Mouse (Mus musculus): ENCODE results near the gene Cdh13. TPM values are rescaled to one million over a fixed set of nuclear protein-coding genes. Genes with fewer than 3 reads are reported as not detected.
"Not testable (repeated sequence)": the region's sequence is repeated elsewhere in the genome, so short reads cannot be mapped to it uniquely, and the experiment has no call there.

Gene Cdh13
- polyA plus RNA-seq, 1 experiment from 2014 or later: 15.7 TPM

DNA sequence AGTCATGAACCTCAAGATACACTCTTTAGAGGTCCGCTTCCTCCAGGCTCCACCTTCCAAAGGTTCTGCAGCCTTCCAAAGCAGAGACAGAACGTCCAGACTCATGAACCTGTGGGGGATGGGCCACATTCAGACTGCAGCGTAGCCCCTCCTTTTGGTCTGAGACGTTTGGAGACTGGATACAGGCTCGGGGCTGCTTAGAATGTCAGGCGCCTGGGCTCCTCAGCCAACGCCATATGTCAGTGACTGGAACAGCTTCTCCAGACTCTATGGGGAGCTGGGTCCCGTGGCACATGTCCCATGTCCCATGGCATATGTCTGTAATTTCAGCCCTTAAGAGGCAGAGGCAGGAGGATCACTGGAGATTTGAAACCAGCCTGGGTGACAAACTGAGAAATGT, 989.4 kb downstream of the Cdh13 start:
- no peak overlapping the region for H3K4me3 ChIP-seq
- H3K9ac ChIP-seq: no peak overlapping the region
- H3K27me3 ChIP-seq: no peaks in the 10 kb centered on the region
- no peaks in the 10 kb centered on the region for H3K36me3 ChIP-seq
- ATAC-seq (ENCODE audit: low FRiP score, low read depth): no peak
- no peak overlapping the region for H3K27ac ChIP-seq
- 66% methylated on average over 8 of the region's 8 CpGs for WGBS
- H3K4me2 ChIP-seq (replicated peaks): no peak overlapping the region
- H3K4me1 ChIP-seq: no peaks in the 10 kb centered on the region
- H3K9me3 ChIP-seq: no peaks in the 10 kb centered on the region

DNA sequence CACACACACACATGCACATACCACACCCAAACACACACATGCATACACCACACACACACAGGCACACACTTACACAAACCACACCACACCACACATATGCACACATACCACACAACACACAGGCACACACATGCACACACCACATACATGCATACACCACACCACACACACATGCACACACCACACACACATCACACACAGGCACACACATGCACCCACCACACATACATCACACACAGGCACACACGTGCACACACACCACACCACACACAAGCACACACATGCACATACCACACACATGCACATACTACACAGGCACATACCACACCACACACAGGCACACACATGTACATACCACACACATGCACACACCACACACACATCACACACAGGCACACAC, 991.9 kb downstream of the Cdh13 start:
- Histone ChIP-seq H3K4me2 (replicated peaks) (no peak overlapping the region), H3K36me3 (no peaks in the 10 kb centered on the region), H3K4me3 (no peak overlapping the region), H3K9me3 (no peaks in the 10 kb centered on the region), H3K4me1 (no peaks in the 10 kb centered on the region), H3K27ac (no peak overlapping the region), H3K27me3 (no peaks in the 10 kb centered on the region), H3K9ac (no peak overlapping the region)
- no peak for ATAC-seq (ENCODE audit: low FRiP score, low read depth)
- 79% methylated on average over 1 of the region's 1 CpGs for WGBS

DNA sequence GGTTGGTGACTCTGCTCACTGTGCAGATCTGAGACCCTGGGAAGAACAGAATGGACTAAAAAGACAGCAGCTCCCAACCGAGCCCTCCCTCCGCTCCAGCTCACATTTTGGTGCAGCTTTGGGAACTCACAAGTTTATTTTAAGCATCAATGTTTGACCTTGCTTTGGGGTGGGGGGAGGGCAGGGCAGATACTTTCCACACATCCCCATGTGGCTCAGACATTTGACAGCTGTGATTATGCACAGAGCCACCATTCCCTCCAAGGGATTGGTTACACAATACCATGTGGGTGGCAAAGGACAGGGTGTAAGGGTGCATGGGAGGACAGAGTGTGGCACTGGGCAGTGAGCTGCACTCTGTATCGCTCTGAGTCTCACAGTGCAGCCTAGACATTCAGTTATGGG, 993.5 kb downstream of the Cdh13 start:
- no peaks in the 10 kb centered on the region for H3K27me3 ChIP-seq
- ATAC-seq (ENCODE audit: low FRiP score, low read depth): no peak
- H3K9me3 ChIP-seq: 0 out of 2 replicates have a peak, but pooled peaks cover 4% of the 10 kb centered on the region
- no peak overlapping the region for H3K4me2 ChIP-seq (replicated peaks)
- no peak overlapping the region for H3K9ac ChIP-seq
- H3K27ac ChIP-seq: no peak overlapping the region
- WGBS: 75% methylated on average over 3 of the region's 3 CpGs
- H3K4me1 ChIP-seq: no peaks in the 10 kb centered on the region
- no peaks in the 10 kb centered on the region for H3K36me3 ChIP-seq
- no peak overlapping the region for H3K4me3 ChIP-seq

DNA sequence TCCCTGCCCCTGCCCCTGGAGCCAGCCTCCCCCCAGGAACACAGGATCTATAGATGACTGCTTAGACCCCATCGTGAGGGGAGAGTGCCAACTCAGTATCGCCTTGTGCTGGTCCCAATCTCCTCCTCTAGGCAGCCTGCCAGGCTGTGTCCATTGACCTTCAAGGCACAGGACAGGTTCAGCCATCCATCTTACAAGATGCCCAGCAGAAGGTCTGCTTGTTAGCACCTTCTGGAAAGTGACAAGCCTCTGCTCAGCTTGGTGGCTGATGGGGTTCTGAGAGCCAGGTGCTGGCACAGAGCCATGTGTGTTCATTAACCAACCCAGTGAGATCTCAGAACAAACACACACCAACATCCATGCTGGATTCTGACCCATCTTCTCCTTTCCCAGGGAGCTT, 998.2 kb downstream of the Cdh13 start:
- no peak for ATAC-seq (ENCODE audit: low FRiP score, low read depth)
- H3K4me2 ChIP-seq (replicated peaks): no peak overlapping the region
- H3K9me3 ChIP-seq: 0 out of 2 replicates have a peak, but pooled peaks cover 4% of the 10 kb centered on the region
- no peak overlapping the region for H3K9ac ChIP-seq
- H3K36me3 ChIP-seq: no peaks in the 10 kb centered on the region
- H3K4me3 ChIP-seq: no peak overlapping the region
- H3K27me3 ChIP-seq: no peaks in the 10 kb centered on the region
- no peaks in the 10 kb centered on the region for H3K4me1 ChIP-seq
- H3K27ac ChIP-seq: no peak overlapping the region
- 79% methylated on average over 2 of the region's 2 CpGs for WGBS

DNA sequence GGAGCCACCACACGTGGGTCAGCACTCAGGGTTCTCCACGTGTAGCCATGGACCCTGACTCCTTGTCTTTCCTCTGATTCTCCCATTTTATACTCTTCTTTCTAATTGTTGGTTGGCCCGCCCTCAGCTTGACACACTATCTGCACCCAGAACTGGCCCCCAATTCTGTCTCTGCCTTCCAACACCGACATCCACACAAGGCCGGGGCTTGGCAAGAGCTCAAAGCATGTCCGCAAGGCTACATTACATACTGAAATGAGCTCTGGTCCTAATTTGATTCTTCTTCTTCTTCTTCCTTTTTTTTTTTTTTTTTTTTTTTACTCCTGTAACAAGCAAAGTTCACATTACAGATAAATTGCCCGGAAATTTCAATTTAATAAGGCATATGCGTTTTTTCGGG, 1001.0 kb downstream of the Cdh13 start:
- WGBS: 84% methylated on average over 9 of the region's 9 CpGs
- Histone ChIP-seq H3K9me3 (0 out of 2 replicates have a peak, but pooled peaks cover 4% of the 10 kb centered on the region), H3K27ac (no peak overlapping the region), H3K9ac (no peak overlapping the region), H3K4me2 (replicated peaks) (no peak overlapping the region), H3K4me1 (no peaks in the 10 kb centered on the region), H3K27me3 (no peaks in the 10 kb centered on the region), H3K4me3 (no peak overlapping the region), H3K36me3 (no peaks in the 10 kb centered on the region)
- no peak for ATAC-seq (ENCODE audit: low FRiP score, low read depth)

DNA sequence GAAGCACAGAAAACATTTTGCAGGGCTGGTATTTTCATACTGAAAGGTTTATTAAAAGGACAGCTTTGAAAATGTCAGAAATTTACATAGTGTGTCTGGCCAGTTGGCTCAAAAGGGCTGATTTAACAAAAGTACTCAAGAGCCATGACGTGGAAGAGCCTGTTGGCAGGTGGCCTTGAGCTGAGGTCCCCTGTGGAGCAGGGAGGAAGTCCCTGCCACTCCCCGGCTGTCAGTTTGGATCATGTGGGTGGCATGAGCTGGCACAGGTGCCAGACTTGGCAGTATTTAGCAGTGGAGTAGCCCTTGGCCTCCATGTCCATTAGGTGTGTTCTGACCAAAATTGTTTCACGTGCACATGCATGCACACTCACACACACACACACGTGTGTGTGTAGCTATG, 1001.4 kb downstream of the Cdh13 start:
- H3K36me3 ChIP-seq: no peaks in the 10 kb centered on the region
- no peak overlapping the region for H3K9ac ChIP-seq
- 77% methylated on average over 4 of the region's 4 CpGs for WGBS
- no peak overlapping the region for H3K27ac ChIP-seq
- H3K9me3 ChIP-seq: 0 out of 2 replicates have a peak, but pooled peaks cover 4% of the 10 kb centered on the region
- no peak overlapping the region for H3K4me2 ChIP-seq (replicated peaks)
- ATAC-seq (ENCODE audit: low FRiP score, low read depth): no peak
- H3K4me1 ChIP-seq: no peaks in the 10 kb centered on the region
- no peak overlapping the region for H3K4me3 ChIP-seq
- H3K27me3 ChIP-seq: no peaks in the 10 kb centered on the region

DNA sequence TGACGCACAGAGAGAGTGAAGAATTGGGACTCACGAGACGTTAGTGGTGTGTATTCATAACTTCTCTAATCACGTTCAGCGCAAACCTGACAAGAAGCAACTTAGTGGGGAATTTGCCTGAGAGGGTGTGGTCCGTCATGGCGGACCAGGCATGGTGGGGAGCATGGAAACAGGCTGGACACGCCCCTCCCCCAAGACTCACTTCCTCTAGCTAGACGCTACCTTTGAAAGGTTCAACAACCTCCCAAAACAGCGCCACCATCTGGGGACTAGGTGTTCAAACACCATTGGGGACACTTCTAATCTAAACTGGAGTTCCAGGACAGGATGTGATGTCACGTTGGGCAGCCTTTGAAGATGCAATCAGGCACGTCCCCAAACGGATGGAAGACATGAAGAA, 1011.9 kb downstream of the Cdh13 start:
- no peak overlapping the region for H3K4me2 ChIP-seq (replicated peaks)
- no peaks in the 10 kb centered on the region for H3K27me3 ChIP-seq
- WGBS: 81% methylated on average over 13 of the region's 13 CpGs
- H3K9ac ChIP-seq: no peak overlapping the region
- ATAC-seq (ENCODE audit: low FRiP score, low read depth): no peak
- H3K9me3 ChIP-seq: peaks cover 7% of the 10 kb centered on the region; the same call in 1 of the 2 replicates
- H3K4me1 ChIP-seq: no peaks in the 10 kb centered on the region
- H3K27ac ChIP-seq: no peak overlapping the region
- H3K4me3 ChIP-seq: no peak overlapping the region
- H3K36me3 ChIP-seq: no peaks in the 10 kb centered on the region

DNA sequence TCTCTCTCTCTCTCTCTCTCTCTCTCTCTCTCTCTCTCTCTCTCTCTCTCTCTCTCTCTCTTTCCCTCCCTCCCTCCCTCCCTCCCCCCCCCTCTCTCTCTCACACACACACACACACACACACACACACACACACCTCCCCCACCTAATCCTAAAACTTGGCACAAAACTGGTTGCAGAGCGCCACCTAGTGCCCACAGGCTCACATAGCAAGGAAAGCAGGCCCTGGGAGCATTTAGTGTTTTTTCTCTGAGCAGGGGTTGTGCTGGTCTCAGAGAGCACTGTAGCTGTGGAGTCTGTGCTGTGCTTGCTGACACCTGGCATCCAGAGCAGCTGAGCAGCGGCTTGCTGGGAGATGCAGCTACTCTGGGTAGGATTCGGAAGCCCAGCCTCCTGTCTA, 1014.2 kb downstream of the Cdh13 start:
- not testable (repeated sequence) for ATAC-seq (ENCODE audit: low FRiP score, low read depth); H3K4me1 ChIP-seq; H3K27ac ChIP-seq; H3K27me3 ChIP-seq; H3K36me3 ChIP-seq; H3K4me2 ChIP-seq (replicated peaks); H3K9ac ChIP-seq; H3K4me3 ChIP-seq
- 29% methylated on average over 3 of the region's 3 CpGs for WGBS
- peaks cover 11% of the 10 kb centered on the region; the same call in 1 of the 2 replicates for H3K9me3 ChIP-seq

DNA sequence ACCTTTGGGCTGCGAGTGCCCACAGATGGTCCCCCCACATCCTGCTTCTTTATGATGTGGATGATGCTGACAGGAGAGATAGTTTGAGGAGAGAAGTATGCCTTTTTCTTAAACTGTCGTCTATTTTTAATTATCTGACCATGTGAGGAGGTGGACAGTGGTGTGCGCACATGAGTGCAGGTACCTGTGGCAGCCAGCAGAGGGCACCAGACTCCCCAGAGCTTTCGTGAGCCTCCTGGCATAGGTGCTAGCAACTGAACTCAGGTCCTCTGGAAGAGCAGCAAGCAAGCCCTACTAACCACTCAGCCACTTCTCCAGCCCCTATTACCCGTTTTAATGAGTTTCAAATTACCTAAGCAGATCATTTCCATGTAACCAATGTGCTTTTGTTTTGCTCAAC, 1016.8 kb downstream of the Cdh13 start:
- Histone ChIP-seq H3K4me1 (no peaks in the 10 kb centered on the region), H3K27ac (no peak overlapping the region), H3K4me2 (replicated peaks) (no peak overlapping the region), H3K9ac (no peak overlapping the region), H3K27me3 (no peaks in the 10 kb centered on the region), H3K36me3 (no peaks in the 10 kb centered on the region), H3K4me3 (no peak overlapping the region), H3K9me3 (peaks cover 11% of the 10 kb centered on the region; the same call in 1 of the 2 replicates)
- no peak for ATAC-seq (ENCODE audit: low FRiP score, low read depth)
- 88% methylated on average over 5 of the region's 5 CpGs for WGBS

DNA sequence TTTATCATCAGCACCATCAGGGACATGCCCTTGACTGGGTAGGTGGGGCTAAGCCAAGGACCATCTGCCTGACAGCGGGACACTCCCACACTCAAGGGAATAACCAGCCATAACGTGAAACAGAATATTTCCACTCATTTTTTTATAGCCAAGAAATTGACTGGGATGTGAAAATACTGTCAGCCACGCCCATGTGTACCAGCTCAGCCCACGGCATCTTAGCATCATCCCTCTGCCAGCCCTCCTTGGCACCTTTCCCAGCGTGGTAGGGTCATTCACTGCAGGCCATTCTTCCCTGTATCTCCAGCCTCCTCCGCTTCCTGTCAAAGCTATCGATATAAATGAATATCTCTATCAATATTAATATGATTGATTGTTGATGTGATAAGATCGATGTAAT, 1020.7 kb downstream of the Cdh13 start:
- H3K27ac ChIP-seq: no peak overlapping the region
- H3K9ac ChIP-seq: no peak overlapping the region
- no peaks in the 10 kb centered on the region for H3K4me1 ChIP-seq
- no peak overlapping the region for H3K4me3 ChIP-seq
- ATAC-seq (ENCODE audit: low FRiP score, low read depth): no peak
- H3K36me3 ChIP-seq: no peaks in the 10 kb centered on the region
- no peaks in the 10 kb centered on the region for H3K27me3 ChIP-seq
- WGBS: 84% methylated on average over 8 of the region's 8 CpGs
- peaks cover 11% of the 10 kb centered on the region; the same call in 1 of the 2 replicates for H3K9me3 ChIP-seq
- no peak overlapping the region for H3K4me2 ChIP-seq (replicated peaks)

DNA sequence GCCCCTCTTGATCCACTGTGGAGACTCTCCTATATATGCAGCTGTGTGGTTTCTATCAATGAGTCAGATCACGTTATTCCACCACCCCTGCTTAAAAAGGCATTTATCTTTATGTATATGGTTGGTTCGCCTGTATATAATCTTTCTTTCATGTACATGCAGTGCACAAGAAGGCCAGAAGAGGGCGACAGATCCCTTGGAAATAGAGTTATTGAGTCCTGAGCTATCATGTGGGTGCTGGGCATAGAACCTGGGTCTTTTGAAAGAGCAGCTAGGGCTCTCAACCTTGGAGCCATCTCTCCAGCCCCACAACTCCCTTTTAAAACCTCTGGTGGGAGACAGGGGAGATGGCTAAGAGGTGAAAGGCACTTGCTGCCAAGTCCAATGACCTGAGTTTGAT, 1027.9 kb downstream of the Cdh13 start:
- Histone ChIP-seq H3K4me2 (replicated peaks) (no peak overlapping the region), H3K36me3 (no peaks in the 10 kb centered on the region), H3K27me3 (no peaks in the 10 kb centered on the region), H3K4me3 (no peak overlapping the region), H3K4me1 (no peaks in the 10 kb centered on the region), H3K9me3 (0 out of 2 replicates have a peak, but pooled peaks cover 3% of the 10 kb centered on the region), H3K27ac (no peak overlapping the region), H3K9ac (no peak overlapping the region)
- 35% methylated on average over 3 of the region's 3 CpGs for WGBS
- no peak for ATAC-seq (ENCODE audit: low FRiP score, low read depth)

DNA sequence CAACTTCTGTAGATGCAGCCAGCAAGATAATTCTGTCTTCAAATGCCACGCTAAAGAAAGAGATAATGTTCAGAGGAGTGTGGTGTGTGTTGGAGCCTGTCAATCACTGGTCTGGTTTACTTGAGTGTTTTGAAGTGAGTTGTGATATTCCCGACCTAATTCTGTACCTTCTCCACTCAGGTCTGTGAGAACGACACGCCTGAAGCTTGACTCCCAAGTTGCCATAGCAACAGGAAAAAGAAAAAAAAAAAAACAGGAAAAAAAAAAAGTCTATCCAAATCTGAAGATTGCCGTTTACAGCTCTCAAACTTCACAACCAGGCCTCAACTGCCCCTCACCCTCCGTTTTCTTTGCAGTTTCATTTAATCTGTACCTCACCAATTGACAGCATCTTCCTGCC, 1039.7 kb downstream of the Cdh13 start:
- Histone ChIP-seq H3K36me3 (no peaks in the 10 kb centered on the region), H3K9ac (no peak overlapping the region), H3K4me1 (no peaks in the 10 kb centered on the region), H3K4me2 (replicated peaks) (no peak overlapping the region), H3K4me3 (no peak overlapping the region), H3K27ac (no peak overlapping the region), H3K27me3 (no peaks in the 10 kb centered on the region), H3K9me3 (no peaks in the 10 kb centered on the region)
- 77% methylated on average over 6 of the region's 6 CpGs for WGBS
- no peak for ATAC-seq (ENCODE audit: low FRiP score, low read depth)

DNA sequence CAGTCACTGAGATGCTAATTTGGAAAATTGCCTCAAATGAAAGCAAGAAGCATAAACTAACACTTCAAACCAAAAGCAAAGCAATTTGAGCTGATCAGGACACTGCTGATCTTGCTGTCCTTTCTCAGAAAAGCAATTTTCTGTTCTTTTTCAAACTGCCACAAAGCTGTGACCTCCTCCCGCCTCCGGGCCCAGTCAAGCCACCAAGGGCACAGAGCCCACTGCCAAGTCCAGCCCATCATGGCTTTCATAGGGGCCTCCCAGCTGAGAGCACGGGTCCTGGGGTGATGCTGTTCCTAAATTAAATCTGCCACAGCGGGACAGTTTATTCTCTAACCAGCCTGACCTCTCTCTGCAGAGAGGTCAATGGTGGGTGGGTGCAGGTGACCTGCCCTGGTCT, 1056.0 kb downstream of the Cdh13 start:
- Histone ChIP-seq H3K4me1 (no peaks in the 10 kb centered on the region), H3K4me2 (replicated peaks) (no peak overlapping the region), H3K4me3 (no peak overlapping the region), H3K27me3 (peaks cover 4% of the 10 kb centered on the region; the same call in 1 of the 2 replicates), H3K27ac (no peak overlapping the region), H3K9me3 (peaks cover 6% of the 10 kb centered on the region; the same call in 1 of the 2 replicates), H3K36me3 (no peaks in the 10 kb centered on the region), H3K9ac (no peak overlapping the region)
- WGBS: 87% methylated on average over 4 of the region's 4 CpGs
- no peak for ATAC-seq (ENCODE audit: low FRiP score, low read depth)
